Mouse (Mus musculus): ENCODE results near the gene Tomm40l.

The Tomm40l gene

DNA sequence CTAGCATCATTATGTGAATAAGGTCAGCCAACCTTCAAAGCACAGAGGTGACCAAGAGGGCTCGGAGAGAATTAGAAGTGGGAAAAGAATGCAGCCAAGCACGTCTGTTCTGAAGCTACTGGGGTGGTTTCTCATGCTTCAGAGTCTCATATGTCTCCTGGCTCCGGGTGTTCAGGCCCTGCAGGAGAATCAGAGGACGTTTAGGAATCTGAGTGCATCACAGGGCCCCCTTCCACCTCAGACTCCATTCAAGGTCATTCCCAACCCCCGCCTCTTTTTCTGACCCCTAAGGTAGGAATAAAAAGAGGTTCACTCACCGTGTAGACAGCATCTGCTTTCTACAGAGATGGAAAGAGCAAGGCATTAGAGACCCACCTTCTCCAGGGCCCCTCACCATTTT, 7.4 kb upstream of the Tomm40l start:
- no peak for DNase-seq (ENCODE audit: low spot score in 2 of 2)

GRCm38 (mm10) chr1:171227879-171228278, 5.6 kb upstream of the Tomm40l start:
- DNase-seq (ENCODE audit: low spot score in 2 of 2): no peak

DNA sequence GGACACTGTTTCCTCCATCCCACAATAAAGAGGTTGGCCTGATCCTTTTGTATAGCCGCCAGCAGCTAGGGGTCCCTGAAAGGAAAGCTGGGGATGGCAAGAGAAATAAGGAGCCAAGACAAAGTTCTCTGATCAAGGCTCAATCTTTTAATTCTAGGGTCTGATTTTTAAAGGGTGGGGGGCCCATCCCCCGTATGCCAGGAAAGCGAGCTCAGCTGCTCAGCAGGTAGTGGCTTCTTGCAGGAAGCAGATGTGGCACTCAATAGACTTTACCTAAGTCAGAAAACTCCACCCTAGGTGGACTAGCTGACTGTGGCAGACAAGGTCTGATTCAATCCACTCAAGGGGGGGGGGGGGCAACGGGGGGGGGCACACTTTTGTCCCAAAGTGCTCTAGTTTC, 4.5 kb upstream of the Tomm40l start:
- no peak for DNase-seq (ENCODE audit: low spot score in 2 of 2)

- DNase-seq (ENCODE audit: low spot score in 2 of 2): no peak
These were observed 2.5 kb upstream of the Tomm40l start, which contains the start of gene Apoa2 for GRCm38 (mm10) chr1:171224857-171225256. Apoa2 (plus strand) TSS chr1:171225054.

DNA sequence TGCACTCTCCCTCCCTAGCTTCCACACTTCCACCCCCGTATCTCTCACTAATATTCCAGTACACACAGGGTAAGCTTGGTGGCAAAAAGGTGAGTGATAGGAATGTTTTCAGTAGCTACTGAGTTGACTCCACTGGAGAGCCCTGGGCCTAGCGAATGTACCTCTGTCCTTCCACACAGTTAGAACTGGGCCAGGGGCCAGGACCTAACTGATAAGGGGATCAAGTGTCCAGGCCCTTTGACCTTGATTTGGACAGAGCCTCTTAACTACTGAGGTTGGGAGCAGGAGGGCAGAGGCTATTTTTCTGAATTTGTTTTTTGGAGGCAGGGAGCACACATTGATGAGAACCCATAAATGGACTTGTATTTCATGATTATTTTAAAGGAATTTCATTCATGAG, 1.5 kb upstream of the Tomm40l start:
- no peak for DNase-seq (ENCODE audit: low spot score in 2 of 2)

DNA sequence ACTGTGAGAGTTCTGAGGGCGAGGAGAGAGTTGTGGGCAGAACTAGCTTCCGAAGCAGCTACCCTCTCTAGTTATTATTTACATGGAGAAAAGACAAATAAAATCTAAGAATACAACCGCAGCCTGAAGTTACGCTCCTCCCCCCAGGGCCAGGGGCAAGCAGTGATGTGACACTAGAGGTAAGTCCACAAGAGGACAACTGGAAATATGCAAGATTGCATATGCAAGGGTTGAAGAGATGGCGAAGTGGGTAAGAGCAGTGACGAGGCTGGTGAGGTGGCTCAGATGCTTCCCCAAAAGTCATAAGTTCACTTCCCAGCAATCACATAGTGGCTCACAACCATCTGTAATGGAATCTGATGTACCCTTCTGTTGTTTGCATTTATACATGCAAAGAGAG, 854 bp upstream of the Tomm40l start:
- DNase-seq (ENCODE audit: low spot score in 2 of 2): no peak

DNA sequence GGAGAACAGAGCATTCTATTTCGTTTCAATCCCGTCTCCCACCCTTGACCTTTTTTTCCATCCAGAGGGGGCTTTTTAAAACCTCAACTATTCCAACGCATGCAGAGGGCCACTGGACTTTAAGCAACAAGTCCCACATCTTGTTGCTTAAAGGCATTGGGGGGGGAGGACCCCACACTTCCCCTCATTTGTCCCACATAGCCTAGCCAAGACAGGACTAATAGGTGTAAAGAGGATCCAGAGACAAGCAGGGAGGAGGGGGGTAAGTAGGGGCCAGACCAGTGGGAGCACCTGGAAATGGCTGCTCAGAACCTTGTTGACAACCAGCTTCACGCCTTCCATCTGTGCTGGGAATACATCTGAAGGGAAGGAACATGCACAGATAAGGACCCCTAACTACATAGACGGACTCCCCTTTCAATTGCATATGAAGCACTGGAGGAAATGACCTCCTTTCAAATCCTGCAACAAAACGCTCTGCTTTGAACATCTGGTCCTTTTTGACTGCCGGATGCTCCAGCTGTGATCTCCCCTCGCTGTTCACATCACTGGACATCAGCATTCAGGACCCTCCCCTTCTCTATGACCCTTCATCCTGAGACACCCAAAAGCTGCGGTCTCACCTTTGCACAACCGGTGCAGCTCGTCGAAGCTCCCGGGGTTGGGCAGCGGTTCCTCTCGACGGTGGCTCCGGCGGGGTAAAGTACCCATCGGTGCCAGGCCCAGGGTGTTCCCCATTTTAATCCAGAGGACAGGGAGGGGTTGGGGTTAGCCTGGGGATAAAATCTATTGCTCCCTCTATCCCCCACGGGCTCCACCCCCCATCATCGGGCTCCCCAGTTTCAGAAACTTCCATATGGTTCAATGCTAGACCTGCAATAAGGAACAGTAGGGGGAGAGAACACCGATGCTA, 777 bp downstream of the Tomm40l start:
- DNase-seq (ENCODE audit: low spot score in 2 of 2): peak in 1 of 2 experiments; percentile 28

GRCm38 (mm10) chr1:171220871-171221270, 1.4 kb downstream of the Tomm40l start:
- peak; percentile 93 to 94 for DNase-seq (ENCODE audit: low spot score in 2 of 2)

DNA sequence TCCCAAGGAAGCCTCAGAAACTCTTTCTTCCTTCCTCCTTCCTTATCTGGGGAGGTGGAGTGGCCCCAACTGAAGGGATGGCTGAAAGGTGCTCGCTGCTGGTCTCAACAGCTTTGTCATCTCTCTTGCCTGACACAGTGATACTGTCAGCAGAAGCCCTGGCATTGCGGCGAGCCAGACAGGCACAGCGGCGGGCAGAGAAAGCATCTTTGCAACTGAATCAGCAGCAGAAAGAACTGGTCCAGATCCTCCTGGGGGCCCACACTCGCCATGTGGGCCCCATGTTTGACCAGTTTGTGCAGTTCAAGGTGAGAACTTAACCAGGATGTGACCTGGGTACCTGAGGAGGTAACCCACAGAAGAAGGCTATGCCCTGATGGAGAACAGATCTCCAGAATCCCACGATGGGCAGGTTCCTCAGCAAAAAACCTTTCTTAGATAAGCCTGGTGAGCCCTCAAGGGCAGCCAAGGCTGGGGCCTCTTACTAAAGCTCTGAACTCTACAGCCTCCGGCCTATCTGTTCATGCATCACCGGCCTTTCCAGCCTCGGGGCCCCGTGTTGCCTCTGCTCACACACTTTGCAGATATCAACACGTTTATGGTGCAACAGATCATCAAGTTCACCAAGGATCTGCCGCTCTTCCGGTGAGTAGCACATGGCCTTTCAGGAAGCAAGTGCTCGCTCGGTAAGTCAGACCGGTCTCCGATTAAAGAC, 5.9 kb downstream of the Tomm40l start:
- DNase-seq (ENCODE audit: low spot score in 2 of 2): no peak

DNA sequence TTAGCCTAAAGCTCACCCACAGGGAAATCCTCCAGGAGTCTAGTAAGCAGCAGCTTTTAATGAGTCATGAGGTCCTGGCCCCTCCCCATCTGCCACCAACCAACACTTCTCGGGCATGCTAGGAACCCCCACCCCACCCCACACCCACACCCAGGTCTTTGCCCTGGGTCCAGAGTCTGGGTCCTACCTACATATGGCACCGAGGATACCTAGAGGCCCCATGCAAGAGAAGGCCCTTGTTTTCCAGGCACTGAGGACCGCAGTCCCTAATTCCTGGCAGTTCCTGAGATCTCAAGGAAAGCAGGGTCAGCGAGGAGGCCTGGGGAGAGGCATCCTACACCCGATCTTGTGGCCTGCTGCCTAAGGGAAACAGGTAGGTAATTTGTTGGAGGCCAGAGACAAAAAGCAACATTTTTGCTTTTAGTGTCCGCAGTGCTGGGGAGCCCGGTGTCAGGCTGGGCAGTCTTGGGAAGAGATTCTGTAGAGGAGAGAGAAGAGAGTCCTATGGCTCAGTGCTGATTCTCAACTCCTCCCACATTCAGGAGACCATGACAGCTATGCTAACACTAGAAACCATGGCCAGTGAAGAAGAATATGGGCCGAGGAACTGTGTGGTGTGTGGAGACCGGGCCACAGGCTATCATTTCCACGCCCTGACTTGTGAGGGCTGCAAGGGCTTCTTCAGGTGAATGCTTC, 8.4 kb downstream of the Tomm40l start, which contains the start of gene Nr1i3:
Gene Nr1i3 (plus strand): TSS at position 170 of the 696 bp plus-strand sequence.
- DNase-seq (ENCODE audit: low spot score in 2 of 2): no peak

DNA sequence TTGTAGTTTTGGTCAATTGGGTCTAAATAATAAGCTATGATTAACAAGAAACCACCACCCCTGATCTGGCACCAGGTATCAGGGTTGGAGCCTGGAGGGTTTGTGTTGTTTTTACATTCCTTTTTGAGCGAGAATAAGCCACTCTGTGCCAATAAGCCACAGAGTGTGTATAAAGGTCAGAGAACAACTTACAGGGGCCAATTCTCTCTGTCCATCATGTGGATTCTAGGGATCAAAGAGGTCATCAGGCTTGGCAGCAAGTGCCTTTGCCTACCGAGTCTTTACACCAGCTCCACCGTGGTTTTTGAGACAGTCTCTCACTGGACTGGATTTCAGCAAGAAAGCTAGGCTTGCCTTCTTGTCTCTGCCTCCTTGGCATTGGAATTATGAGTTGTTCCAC, 9.5 kb downstream of the Tomm40l start:
- DNase-seq (ENCODE audit: low spot score in 2 of 2): no peak

GRCm38 (mm10) chr1:171209409-171209808, 12.9 kb downstream of the Tomm40l start:
- DNase-seq (ENCODE audit: low spot score in 2 of 2): no peak

- DNase-seq (ENCODE audit: low spot score in 2 of 2): no peak
These were observed 16.4 kb downstream of the Tomm40l start for GRCm38 (mm10) chr1:171205704-171206493.

- DNase-seq (ENCODE audit: low spot score in 2 of 2): no peak
These were observed 18.1 kb downstream of the Tomm40l start for GRCm38 (mm10) chr1:171204249-171204644.

- no peak for DNase-seq (ENCODE audit: low spot score in 2 of 2)
These were observed 18.7 kb downstream of the Tomm40l start for GRCm38 (mm10) chr1:171203471-171204248.

- no peak for DNase-seq (ENCODE audit: low spot score in 2 of 2)
These were observed 21.5 kb downstream of the Tomm40l start for GRCm38 (mm10) chr1:171200769-171201168.

DNA sequence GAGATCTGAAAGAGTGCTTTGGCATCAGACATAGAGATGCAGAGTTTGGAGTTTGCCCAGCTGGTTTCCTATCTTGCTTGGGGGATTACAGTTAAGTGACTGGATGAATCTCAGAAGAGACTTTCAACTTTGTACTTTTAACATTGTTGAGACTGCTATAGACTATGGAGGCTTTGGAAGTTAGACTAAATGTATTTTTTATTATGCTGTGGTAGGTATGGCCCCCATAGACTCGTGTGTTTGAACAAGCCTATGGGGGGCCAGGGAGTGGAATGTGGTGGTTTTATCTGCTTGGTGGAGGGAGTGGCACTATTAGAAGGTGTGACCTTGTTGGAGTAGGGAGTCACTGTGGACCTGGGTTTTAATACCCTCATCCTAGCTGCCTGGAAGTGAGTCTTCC, 22.8 kb downstream of the Tomm40l start:
- no peak for DNase-seq (ENCODE audit: low spot score in 2 of 2)

DNA sequence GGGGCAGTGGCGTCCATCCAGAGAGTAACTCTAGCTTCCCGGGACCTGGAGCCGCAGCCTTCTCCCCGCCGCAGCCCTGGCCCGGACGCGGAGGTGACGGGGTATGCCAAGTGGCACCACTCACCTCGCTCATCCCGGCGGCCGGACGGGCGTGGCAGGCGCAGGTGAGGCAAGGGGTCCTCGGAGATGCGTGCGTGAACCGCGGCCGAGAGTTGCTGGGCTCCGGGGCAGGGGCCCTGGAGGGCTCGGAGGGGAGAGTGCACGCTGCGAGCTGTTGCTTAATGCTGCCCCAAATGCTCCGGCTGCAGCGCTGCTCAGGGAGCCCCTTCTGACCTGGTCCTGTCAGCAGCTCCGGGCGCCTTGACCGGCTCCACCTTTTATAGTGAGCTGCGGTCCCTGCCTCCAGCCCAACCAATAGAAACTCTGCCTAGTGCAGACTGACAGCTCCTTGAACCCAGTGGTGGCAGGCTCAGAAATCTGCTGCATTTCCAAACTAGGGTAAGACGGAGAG, 26.4 kb downstream of the Tomm40l start, which contains the start of gene Pcp4l1:
Gene Pcp4l1 (minus strand): TSS at position 382 of the 511 bp plus-strand sequence.
- DNase-seq (ENCODE audit: low spot score in 2 of 2): peak; percentile 50 to 55

GRCm38 (mm10) chr1:171195046-171195822, 27.1 kb downstream of the Tomm40l start:
- no peak for DNase-seq (ENCODE audit: low spot score in 2 of 2)
